Mouse (Mus musculus): Measurements from ENCODE around the gene Gnb3.

DNA sequence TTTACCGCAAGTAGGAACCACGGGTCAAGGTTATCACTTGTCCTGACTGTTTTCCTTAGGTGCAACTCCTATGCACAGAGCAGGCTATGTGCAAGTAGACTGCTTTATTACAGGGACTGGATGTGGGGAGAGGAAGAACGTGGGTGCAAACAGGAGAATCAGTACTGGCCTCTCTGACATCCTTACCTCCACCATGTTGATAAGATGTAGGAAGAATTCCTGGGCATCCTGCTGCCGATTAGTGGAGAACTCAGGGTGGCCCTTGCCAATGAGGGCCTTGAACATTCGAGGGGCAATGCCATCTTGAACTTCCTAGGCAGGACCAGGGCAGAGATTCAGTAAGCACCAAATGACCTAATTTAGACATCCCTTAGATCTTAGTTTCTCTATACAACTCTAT is 19.2 kb downstream of the Gnb3 start:
- TF ChIP-seq EP300 (IDR thresholded peaks at IDR 0.05; ENCODE audit: low read length) (no peak), CTCF (conservative IDR thresholded peaks at IDR 0.05 in 1 of 2, IDR thresholded peaks at IDR 0.05 in 1 of 2; ENCODE audit: low read depth in 2 of 2, low read length in 2 of 2) (no peak), ELF1 (IDR thresholded peaks at IDR 0.05; ENCODE audit: low read depth, low read length) (no peak), POLR2A (IDR thresholded peaks at IDR 0.05; ENCODE audit: low read depth, low read length) (no peak), MAFK (IDR thresholded peaks at IDR 0.05; ENCODE audit: insufficient replicate concordance, low read length) (no peak), MAX (IDR thresholded peaks at IDR 0.05; ENCODE audit: low read length) (no peak), RCOR1 (conservative IDR thresholded peaks at IDR 0.05; ENCODE audit: low read depth, low read length) (no peak), CHD2 (IDR thresholded peaks at IDR 0.05; ENCODE audit: low read length) (no peak), E2F4 (IDR thresholded peaks at IDR 0.05; ENCODE audit: insufficient replicate concordance, low read depth, low read length) (no peak), ZC3H11A (IDR thresholded peaks at IDR 0.05; ENCODE audit: low read depth, low read length) (no peak), ZNF384 (IDR thresholded peaks at IDR 0.05; ENCODE audit: low read depth, low read length) (no peak)

All from CH12.LX (cell line).